Mouse (Mus musculus) megakaryocyte-erythroid progenitor cell, adult 5-6 weeks (primary cell): Measurements from ENCODE around the gene 9330182L06Rik. TPM values are rescaled to one million over a fixed set of nuclear protein-coding genes. Genes with fewer than 3 reads are reported as not detected.

Experiments used
- ATAC-seq: replicated peaks from 2 replicates; pipeline ENCODE4 v1.8.0; 2016; ENCODE audit warnings: mild to moderate bottlenecking, inconsistent platforms; ENCODE audit not compliant: severe bottlenecking, poor library complexity, low FRiP score, low TSS enrichment
- total RNA-seq, 2 experiments: library from RNA; stranded (forward) in 1 of 2; stranded (reverse) in 1 of 2; fragments of 200-1000, 215-1000 nt in 1 of 2; fragments of >200 nt in 1 of 2; fragmentation: Nextera tagmentation in 1 of 2; gene quantifications; 2 replicates each; pipeline ENCODE4 v1.2.3; 2014 to 2017

9330182L06Rik gene
- total RNA-seq, 2 experiments from 2014 or later = not detected

DNA sequence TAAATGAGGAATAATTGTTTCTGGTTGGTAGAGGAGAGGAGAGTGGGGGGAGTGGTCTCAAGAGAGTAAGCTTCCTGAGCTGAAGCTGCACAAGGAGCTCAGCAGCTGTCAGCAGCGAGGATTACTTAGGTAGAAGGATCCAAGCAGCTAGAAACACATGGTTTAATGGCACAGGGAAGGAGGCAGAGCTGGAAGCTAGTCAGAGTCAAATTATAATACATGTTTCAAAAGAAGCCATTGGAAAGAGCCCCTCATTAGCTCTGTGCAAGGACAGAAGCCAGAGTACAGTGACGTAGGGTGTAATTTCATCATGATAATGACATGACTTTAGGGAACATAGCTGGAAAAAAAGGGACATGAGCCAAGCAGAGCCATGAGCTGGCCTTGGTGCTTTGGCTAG, 92.2 kb downstream of the 9330182L06Rik start:
- no peak for ATAC-seq

DNA sequence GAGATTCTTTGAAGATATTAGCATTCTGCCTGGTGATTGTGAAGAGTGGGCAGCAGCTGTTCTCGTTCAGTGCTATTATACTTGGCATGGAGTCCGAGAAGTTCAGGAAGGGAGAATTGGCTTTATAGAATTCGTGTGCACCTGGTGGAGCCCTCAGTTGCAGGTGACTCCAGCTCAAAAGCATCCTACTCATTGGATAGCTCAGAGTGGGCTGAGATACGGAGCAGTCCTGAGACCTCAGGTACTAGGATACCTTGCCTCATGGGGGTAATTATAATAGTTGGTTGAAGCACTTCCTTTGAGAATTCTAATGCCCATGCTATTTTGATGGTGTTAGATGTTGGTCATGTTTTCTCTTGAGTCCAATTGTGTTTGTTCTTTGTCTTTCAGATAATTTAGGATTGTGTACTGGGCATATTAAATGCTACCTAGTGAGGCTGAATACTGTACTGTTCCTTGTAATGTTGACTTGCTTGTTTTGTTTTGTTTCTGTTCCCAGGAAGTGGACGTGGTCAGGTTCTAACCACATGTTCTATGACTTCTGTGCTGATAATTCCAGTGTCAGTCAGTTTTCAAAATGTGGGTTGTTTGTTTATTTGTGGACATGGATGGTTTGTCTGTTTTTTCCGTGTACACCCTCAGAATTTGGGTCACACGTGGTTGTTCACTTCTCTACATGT, 96.2 kb downstream of the 9330182L06Rik start:
- ATAC-seq = no peak

DNA sequence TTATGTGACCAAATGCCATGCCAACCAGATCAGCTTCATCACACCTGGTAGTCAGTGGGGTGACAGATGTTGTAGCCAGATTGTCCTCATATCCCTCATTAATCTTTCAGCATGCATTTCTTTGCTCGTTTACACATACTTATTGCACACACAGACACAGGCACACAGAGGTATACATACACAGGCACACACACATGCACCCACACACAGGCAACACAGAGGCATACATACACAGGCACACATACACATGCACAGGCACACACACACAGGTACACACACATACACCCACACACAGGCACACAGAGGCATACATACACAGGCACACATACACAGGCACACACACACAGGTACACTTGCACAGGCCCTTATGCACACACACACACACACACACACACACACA, 99.0 kb downstream of the 9330182L06Rik start:
- ATAC-seq = no peak

GRCm38 (mm10) chr5:9367920-9368692, 102.2 kb downstream of the 9330182L06Rik start:
- ATAC-seq = no peak

DNA sequence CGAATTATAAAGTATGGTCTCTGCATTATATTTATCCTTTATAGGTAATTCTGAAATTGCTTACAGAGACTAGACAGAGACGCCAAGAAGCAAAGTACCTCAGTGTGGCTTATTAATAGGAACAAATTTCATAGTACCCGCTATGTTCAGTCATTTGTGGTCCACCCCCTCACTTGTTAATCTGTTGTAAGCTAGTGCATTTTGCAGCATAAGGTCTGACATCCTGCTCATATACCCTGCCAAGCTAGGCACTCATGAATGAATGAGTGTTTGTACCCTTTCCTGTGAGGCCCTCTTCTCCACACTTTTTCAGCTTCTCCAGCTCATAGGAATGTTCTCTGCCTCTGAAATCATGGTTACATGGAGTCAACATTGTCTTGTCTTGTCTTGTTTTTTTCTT, 105.2 kb downstream of the 9330182L06Rik start:
- ATAC-seq = no peak

DNA sequence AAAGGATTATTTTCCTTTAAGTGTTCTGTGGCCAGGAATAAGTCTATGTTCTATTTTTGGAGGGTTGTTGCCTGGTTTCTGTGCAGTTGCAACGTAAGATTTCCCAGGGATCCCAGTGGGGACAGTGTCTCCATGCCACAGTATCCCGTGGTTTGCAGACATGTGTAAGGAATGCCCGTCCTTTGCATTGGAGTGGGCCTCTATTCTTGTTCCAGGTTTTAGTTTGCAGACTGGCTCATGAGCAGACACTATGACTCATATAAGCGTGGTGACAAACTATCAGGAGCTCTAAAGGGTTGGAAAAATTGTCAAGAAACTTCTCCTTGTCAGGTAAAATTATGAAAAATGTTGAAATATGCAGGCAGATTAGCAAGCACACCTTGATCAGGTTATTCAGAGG, 107.4 kb downstream of the 9330182L06Rik start:
- no peak for ATAC-seq

GRCm38 (mm10) chr5:9389968-9390367, 124.0 kb downstream of the 9330182L06Rik start:
- no peak for ATAC-seq

DNA sequence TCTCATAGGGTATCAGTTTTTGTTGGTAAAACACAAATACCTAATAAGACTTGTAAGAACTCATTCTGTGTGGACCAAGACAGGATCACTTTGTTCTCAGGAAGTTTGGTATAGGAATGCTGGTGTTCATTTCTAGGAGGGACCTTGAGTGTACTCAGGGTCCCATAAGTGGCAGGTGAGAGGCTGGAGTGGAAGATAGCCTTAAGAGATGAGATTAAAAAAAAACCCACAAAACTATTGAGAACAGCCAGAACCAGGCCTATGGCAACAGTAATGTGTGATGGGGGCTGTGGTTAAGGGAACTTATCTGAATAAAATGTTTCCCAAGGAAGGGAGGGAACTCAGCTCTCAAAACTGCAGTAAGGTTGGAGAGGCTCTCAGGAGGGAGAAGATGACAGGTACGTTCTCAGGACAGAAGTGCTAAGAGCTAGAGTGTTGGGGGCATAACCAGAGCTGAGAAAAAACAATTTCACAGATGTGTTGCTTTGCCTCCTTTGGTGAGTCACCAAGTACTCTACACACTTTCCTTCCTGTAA, 126.0 kb downstream of the 9330182L06Rik start:
- no peak for ATAC-seq

GRCm38 (mm10) chr5:9417098-9417497, 151.2 kb downstream of the 9330182L06Rik start:
- ATAC-seq = no peak

GRCm38 (mm10) chr5:9417802-9418201, 151.9 kb downstream of the 9330182L06Rik start:
- ATAC-seq = no peak

DNA sequence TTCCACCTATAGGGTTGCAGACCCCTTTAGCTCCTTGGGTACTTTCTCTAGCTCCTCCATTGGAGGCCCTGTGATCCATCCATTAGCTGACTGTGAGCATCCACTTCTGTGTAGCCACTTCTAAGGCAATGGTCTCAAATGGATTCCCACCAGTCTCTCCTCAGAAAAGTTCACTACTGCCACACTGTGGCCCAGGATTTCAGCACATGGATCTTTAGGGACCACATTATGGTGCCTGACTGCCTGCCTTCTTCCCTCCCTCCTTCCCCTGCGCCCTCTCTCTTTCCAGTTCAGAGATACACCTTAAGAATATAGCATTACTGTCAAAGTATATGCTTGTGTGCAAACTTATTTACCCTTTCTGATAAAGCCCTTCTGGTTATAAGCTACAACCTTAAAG, 154.0 kb downstream of the 9330182L06Rik start:
- ATAC-seq = no peak

DNA sequence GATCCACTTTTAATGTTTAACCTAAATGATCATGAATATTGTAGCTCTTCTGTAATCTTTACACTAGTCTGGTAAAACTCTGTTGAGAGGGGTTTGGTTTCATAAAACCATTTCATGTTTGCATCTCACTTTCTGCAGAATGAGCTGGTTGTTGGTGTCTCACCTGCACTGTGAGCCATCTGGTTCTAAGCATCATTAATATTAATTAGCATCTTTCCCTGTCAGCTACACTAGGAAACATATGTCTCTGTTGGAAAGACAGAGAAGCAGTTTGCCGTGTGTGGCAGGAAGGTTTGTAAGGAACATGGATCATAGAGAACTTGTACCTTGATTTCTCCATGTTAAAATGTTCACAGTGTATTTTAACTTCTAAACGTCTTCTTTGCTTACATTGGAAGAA, 158.5 kb downstream of the 9330182L06Rik start:
- no peak for ATAC-seq

DNA sequence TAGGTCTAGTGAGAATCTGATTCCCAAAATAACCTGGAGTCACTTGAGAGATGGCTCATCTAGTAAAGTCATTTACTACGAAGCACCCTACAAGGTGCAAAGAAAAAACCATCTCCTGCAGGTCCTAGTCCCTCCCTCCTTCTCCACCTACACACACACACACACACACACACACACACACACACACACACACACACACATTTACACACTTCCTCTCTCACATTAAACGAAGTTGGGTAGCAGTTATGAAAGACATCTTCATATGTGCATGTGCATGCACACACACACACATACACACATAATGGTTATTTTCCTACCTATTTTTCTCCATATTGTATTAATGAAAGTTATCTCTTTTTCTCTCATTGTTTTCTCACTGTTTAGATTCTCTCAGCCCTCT, 161.2 kb downstream of the 9330182L06Rik start:
- no peak for ATAC-seq

DNA sequence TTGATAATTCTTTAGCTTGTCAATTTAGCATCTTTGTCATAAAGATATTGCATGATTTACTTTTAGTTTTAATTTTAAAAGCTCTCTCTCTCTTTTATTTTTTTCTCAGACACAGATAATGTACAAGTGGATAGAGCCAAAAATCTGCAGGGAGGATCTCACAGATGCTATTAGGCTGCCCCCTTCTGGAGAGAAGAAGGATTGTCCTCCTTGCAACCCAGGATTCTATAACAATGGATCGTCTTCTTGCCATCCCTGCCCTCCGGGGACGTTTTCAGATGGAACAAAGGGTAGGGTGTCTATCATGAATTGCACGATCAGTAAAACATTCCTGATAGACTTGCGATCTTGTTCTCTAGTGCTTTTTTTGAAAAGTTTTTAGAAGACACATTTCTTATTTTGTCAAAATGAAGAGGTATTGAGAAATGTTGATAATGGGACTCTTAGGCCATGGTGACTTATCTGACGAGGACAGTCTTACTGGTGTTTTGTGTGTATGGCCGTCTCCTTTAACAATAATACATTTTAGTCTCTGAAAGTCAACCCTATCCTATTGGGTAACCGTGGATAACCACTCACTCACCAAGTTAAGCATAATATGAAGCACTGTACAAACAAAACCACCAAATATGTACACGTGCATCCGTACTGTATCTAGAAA, 161.8 kb downstream of the 9330182L06Rik start:
- ATAC-seq = peak; percentile 86

DNA sequence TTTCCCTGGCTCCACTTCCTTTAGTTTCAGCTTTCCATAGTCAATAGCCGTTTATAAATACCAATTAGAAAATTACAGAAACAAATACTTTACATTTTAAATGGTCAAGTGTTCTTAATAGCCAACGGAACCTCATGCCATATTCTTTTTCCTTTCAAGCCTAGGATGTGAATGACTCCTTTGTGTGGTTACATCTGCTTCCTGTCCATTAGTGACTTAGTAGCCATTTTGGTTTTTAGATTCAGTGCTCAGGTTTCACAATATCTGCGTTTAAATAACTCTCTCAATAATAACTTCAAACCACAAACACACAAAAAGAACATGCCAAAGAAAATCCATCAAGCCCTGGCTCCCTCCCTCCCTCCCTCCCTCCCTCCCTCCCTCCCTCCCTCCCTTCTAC, 162.8 kb downstream of the 9330182L06Rik start:
- no peak for ATAC-seq

GRCm38 (mm10) chr5:9446146-9446545, 180.2 kb downstream of the 9330182L06Rik start:
- ATAC-seq = no peak

DNA sequence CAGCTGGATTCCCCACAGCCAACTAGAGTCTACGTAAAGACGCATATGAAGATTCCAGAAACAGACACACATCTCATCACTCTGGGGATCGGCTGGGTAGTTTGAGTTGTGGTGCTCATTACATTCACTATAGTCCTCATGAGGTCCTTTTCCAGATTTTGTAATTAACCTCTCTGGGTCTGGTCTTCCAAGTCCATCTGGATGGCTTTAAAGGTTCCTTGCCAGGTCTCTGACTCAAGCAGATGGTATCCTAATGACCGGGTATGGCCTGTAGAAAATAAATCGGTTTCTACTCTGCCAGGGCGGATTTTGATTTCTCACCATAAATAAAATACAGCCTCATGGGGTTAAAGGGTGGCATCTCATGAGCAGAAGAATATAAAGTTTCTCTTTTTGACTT, 183.0 kb downstream of the 9330182L06Rik start:
- ATAC-seq = no peak

GRCm38 (mm10) chr5:9449570-9449969, 183.7 kb downstream of the 9330182L06Rik start:
- ATAC-seq = no peak

DNA sequence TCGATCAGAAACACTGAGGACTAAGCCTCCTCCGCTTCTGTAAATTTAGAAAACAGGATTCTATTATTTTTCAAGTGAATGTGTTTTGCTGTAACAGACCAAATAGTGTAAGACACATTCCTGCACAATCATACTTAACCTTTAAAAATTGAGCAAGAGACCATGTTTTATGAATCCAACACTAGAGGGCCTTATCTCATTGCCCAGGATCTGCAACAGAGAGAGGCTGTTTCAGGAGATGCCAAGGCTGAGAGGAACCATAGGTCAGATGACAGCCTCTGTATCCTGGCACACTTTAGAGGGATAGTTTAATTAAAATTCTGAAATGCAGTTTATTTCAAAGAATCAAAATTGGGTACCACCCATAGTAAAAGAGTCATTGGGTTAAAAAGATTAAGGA, 187.4 kb downstream of the 9330182L06Rik start:
- no peak for ATAC-seq

DNA sequence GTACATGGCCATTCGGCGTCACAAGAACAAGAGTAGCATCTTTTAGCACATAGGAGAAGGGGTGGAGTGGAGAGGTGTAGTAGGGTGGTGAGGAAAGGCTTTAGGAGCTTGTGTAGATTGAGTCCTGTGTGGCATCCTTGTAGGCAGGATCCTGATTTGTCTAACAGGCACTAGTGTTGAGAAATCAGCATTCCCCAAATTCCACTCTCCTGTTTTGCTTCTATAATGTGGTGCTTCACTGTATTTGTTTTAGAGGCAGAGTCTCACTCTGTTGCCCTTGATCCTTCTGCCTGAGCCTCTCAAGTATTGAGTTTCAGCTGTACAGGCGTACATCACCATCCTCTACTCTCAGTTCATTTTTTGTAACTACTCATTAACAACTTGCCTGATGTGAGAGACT, 211.7 kb downstream of the 9330182L06Rik start:
- no peak for ATAC-seq
